Mouse (Mus musculus) erythroblast, embryonic 14.5 days (primary cell): ENCODE measurements around the gene Hvcn1.

Experiments used
- GATA1 ChIP-seq: IDR thresholded peaks from 2 replicates; pipeline ENCODE4 v1.6.1; 2012; ENCODE audit warnings: low read length, inconsistent platforms, mixed read lengths
- TAL1 ChIP-seq: IDR thresholded peaks from 3 replicates; pipeline ENCODE4 v1.6.1; 2012; ENCODE audit warnings: low read length, inconsistent platforms, mixed read lengths

DNA sequence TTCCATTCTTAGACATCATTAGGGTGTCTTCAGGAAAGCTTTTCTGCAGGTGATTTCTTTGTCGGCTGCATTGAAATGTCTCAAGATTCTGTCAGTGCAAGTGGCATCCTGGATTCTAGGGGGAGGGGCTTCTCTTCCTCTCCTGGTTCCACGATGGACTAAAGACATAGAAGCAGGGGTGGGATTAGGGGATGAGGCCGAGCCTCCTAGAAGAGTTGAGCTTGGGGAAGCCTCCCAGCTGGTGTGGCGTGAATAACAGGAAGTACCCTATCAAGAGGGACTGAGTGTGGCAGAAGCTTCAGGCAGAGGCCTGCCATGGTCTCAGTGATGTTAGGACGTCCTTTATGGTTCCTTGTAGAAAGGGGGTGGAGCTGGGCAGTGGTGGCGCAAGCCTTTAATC lies 24.8 kb downstream of the Hvcn1 start:
- TF ChIP-seq GATA1 (no peak), TAL1 (no peak)
